Mouse (Mus musculus): ENCODE measurements around the gene Gm11096. TPM values are rescaled to one million over a fixed set of nuclear protein-coding genes. Genes with fewer than 3 reads are reported as not detected.

The Gm11096 gene
- total RNA-seq, 2 experiments from 2014 or later, result not detected

GRCm38 (mm10) chr17:81480351-81481161, 39.0 kb downstream of the Gm11096 start:
- DNase-seq, result peak; percentile 59

- DNase-seq, result peak; percentile 62
Measured at GRCm38 (mm10) chr17:81481843-81482490, 40.4 kb downstream of the Gm11096 start.

GRCm38 (mm10) chr17:81486388-81486787, 44.8 kb downstream of the Gm11096 start:
- DNase-seq, result no peak
